Mouse (Mus musculus) lung, postnatal 10 days (tissue): ENCODE data around the gene Robo1.

Experiments
- DNase-seq: peaks from one replicate; pipeline ENCODE4 v3.0.0; 2021

Gene Robo1

GRCm38 (mm10) chr16:72944403-72944802 lies 636.3 kb downstream of the Robo1 start:
- DNase-seq = peak; percentile 21

GRCm38 (mm10) chr16:72951969-72952368 lies 643.9 kb downstream of the Robo1 start:
- no peak for DNase-seq

- no peak for DNase-seq
These were observed 651.1 kb downstream of the Robo1 start for GRCm38 (mm10) chr16:72959018-72959702.

GRCm38 (mm10) chr16:72959823-72960222 lies 651.7 kb downstream of the Robo1 start:
- no peak for DNase-seq

- no peak for DNase-seq
These were observed 655.7 kb downstream of the Robo1 start for GRCm38 (mm10) chr16:72963782-72964181.

- no peak for DNase-seq
These were observed 659.4 kb downstream of the Robo1 start for GRCm38 (mm10) chr16:72967509-72967908.

GRCm38 (mm10) chr16:72969990-72970389 lies 661.9 kb downstream of the Robo1 start:
- no peak for DNase-seq

GRCm38 (mm10) chr16:72973685-72974084 lies 665.6 kb downstream of the Robo1 start:
- no peak for DNase-seq

GRCm38 (mm10) chr16:72974681-72975080 lies 666.6 kb downstream of the Robo1 start:
- no peak for DNase-seq

- no peak for DNase-seq
These were observed 668.9 kb downstream of the Robo1 start for GRCm38 (mm10) chr16:72976849-72977576.

GRCm38 (mm10) chr16:72979407-72980219 lies 671.5 kb downstream of the Robo1 start:
- DNase-seq = peak; percentile 76

GRCm38 (mm10) chr16:72990376-72991167 lies 682.5 kb downstream of the Robo1 start:
- DNase-seq = no peak

- DNase-seq = no peak
These were observed 685.1 kb downstream of the Robo1 start for GRCm38 (mm10) chr16:72993189-72993588.

- no peak for DNase-seq
These were observed 685.5 kb downstream of the Robo1 start for GRCm38 (mm10) chr16:72993594-72993993.

GRCm38 (mm10) chr16:72995251-72995954 lies 687.3 kb downstream of the Robo1 start:
- peak; percentile 59 for DNase-seq

GRCm38 (mm10) chr16:72995955-72996535 lies 687.9 kb downstream of the Robo1 start:
- no peak for DNase-seq

- no peak for DNase-seq
These were observed 690.6 kb downstream of the Robo1 start for GRCm38 (mm10) chr16:72998677-72999076.

GRCm38 (mm10) chr16:73002685-73003084 lies 694.6 kb downstream of the Robo1 start:
- no peak for DNase-seq

- DNase-seq = no peak
These were observed 696.5 kb downstream of the Robo1 start for GRCm38 (mm10) chr16:73004601-73005000.

GRCm38 (mm10) chr16:73005831-73006230 lies 697.7 kb downstream of the Robo1 start:
- DNase-seq = no peak

- DNase-seq = peak; percentile 10
These were observed 699.3 kb downstream of the Robo1 start for GRCm38 (mm10) chr16:73007434-73007833.

GRCm38 (mm10) chr16:73011313-73011712 lies 703.2 kb downstream of the Robo1 start:
- no peak for DNase-seq
